Mouse (Mus musculus): ENCODE measurements around the gene Zfp583.

DNA sequence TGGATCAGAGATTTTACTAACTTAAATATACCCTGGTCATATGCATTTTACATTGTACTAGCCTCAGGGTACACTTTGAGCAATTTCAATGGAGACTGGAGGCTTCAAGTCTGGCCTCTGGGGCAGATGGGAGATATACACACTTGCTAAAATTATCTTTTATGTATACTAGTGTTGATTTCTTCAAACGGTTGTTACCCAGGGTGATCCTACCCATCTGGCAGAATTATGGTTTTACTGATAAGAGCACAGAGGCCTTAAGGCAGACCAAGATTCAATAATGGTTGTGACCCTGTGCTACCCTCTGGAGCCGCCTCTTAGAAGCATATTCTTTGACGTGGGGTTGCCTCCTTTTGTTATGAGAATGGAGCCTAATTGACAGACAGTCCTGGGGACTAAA is 53.2 kb downstream of the Zfp583 start:
- TF ChIP-seq POLR2A (IDR thresholded peaks at IDR 0.05; ENCODE audit: low read depth, low read length) (no peak), CTCF (IDR thresholded peaks at IDR 0.05; ENCODE audit: extremely low read depth, insufficient read length, insufficient replicate concordance, low read depth, low read length) (no peak)
